In the genomic region with DNA sequence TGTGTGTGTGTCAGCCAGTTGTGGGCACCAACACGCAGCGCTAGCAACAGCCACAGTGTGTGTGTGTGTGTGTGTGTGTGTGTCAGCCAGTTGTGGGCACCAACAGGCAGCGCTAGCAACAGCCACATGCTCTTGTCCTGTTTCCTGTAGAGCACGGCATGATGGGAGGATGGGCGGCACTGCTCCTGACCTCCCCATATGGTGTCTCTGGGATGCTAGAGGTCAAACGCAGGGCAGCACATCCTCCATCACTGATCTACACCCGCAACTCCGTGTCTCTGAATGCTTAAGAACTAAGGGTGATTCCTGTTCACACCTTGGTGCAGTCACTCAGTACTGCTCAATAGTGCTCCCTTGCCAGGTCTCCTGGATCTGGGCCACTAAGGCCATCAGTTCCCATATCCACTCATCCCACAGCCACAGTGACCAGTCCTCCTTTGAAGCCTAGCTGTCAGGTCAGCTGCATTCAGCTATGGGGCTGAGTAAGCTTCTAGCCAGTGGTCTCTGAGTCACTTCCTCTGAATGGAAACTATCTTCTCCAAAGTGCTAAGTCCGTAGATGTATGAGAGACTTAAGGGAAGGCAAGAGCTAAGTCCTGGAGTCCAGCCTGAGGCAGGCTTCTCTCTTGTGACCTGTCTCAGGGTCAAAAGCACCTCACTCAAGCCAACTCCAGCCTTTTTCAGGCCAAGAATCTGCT, we compare ENCODE assay signal across 19 mouse cellular contexts. TPM values are rescaled to one million over a fixed set of nuclear protein-coding genes. Genes with fewer than 3 reads are reported as not detected.
A peak's percentile ranks its signal among the peaks of the same experiment; 100 is the strongest.
DNase-seq lines count a peak whose midpoint lies in the region; ATAC-seq and TF ChIP-seq lines count a peak whose summit lies in the region.
"Had no signal": no experiment of that assay in that cellular context is flagged by ENCODE, and none has a peak within 500 bp of the region (broad histone marks: within the 10 kb centered on the region; RNA-seq: fewer than 3 reads in every experiment).

No protein-coding gene starts in this region.

- H3K4me3 ChIP-seq in lung, postnatal 0 days (ENCODE audit: low read depth, low read length): no peak overlapping the region
- H3K4me3 ChIP-seq: embryonic facial prominence, embryonic 12.5 days; forebrain, embryonic 12.5 days; liver, embryonic 15.5 days; midbrain, embryonic 12.5 days had no signal

- peaks cover 11% of the 10 kb centered on the region for H3K36me3 ChIP-seq in lung, postnatal 0 days (ENCODE audit: insufficient read depth, low read length)

- H3K4me1 ChIP-seq in lung, postnatal 0 days (ENCODE audit: insufficient read depth, low read depth, low read length): no peaks in the 10 kb centered on the region
- H3K4me1 ChIP-seq: embryonic facial prominence, embryonic 12.5 days; forebrain, embryonic 12.5 days; liver, embryonic 15.5 days; midbrain, embryonic 12.5 days had no signal

- H3K4me2 ChIP-seq in lung, postnatal 0 days (replicated peaks; ENCODE audit: low read depth, low read length): no peak overlapping the region
- H3K4me2 ChIP-seq: embryonic facial prominence, embryonic 12.5 days; forebrain, embryonic 12.5 days; liver, embryonic 15.5 days; midbrain, embryonic 12.5 days had no signal

- no peaks in the 10 kb centered on the region for H3K27me3 ChIP-seq in lung, postnatal 0 days (replicated peaks; ENCODE audit: insufficient read depth, low read length)
- H3K27me3 ChIP-seq in Patski: no peaks in the 10 kb centered on the region
- H3K27me3 ChIP-seq: CH12.LX; embryonic facial prominence, embryonic 12.5 days; forebrain, embryonic 12.5 days; liver, embryonic 15.5 days; midbrain, embryonic 12.5 days had no signal

- no peaks in the 10 kb centered on the region for H3K9me3 ChIP-seq in lung, postnatal 0 days (ENCODE audit: low read length)
- H3K9me3 ChIP-seq: embryonic facial prominence, embryonic 12.5 days; forebrain, embryonic 12.5 days; liver, embryonic 15.5 days; midbrain, embryonic 12.5 days had no signal

- POLR2A ChIA-PET in Patski (lab: Charles Lee): no interaction called here

- CTCF ChIA-PET in Patski (lab: Charles Lee): interaction anchor here (0.8 to 1.3 kb wide), 3 partner anchors 8 to 348 kb away, joined by 3 to 4 read pairs (median 3); no protein-coding TSS in a partner anchor

- no peak for TF ChIP-seq EP300 in lung, postnatal 0 days (IDR thresholded peaks at IDR 0.05)

- ATAC-seq in lung, postnatal 0 days: peak; percentile 50
- peak; percentile 68 for ATAC-seq in Patski
- ATAC-seq: hindbrain, postnatal 0 days had no signal

- 57% methylated on average over 7 of the region's 9 CpGs for WGBS in lung, postnatal 0 days

- peak; percentile 47 for DNase-seq in embryo, embryonic 10 days (ENCODE audit: low spot score)
- DNase-seq in embryo, embryonic 9.5 days (ENCODE audit: extremely low spot score): no peak
- DNase-seq in lung, postnatal 0 days (ENCODE audit: low spot score): peak; percentile 28
- no peak for DNase-seq in lung, adult 18-20 months
- peak; percentile 59 for DNase-seq in Patski (ENCODE audit: low read depth, low spot score)
- DNase-seq in naive thymus-derived CD4-positive, alpha-beta T cell, adult 2 months (ENCODE audit: low read depth): peak; percentile 53
- DNase-seq in left cerebral cortex, postnatal 4 days: no peak
- no peak for DNase-seq in testis, postnatal 14 days (ENCODE audit: low spot score)
- DNase-seq: adrenal gland, postnatal 25 days; cerebellum, postnatal 14 days; layer of hippocampus, adult 9-11 months; right cerebral cortex, postnatal 25 days had no signal

- no peak overlapping the region for H3K27ac ChIP-seq in lung, postnatal 0 days (ENCODE audit: low read length)
- H3K27ac ChIP-seq: embryonic facial prominence, embryonic 12.5 days; forebrain, embryonic 12.5 days; hindbrain, postnatal 0 days; liver, embryonic 15.5 days; midbrain, embryonic 12.5 days had no signal

- no peak overlapping the region for H3K9ac ChIP-seq in lung, postnatal 0 days (replicated peaks; ENCODE audit: low read depth)
- H3K9ac ChIP-seq: embryonic facial prominence, embryonic 12.5 days; forebrain, embryonic 12.5 days; liver, embryonic 15.5 days; midbrain, embryonic 12.5 days had no signal

- intact Hi-C loops in left cerebral cortex, postnatal 4 days (cut with DNase I): no loop called here

- in situ Hi-C loops in Patski (cut with MboI; ENCODE audit: low pct_unique_long_range_greater_than_20kb): loop anchor here (25.0 kb wide), 1 partner anchor 635 kb away; no protein-coding TSS in a partner anchor

- no peak for TF ChIP-seq CTCF in lung, postnatal 0 days (IDR thresholded peaks at IDR 0.05)
- no peak for TF ChIP-seq CTCF in Patski (IDR thresholded peaks at IDR 0.05)

RNA-seq across cellular contexts. Expression of gene Gsg1l, which starts 15.2 kb away (rescaled TPM):
- polyA plus RNA-seq in lung, postnatal 0 days (2015; fragmentation: Nextera tagmentation; extraction: Ambion mirVana): 0.66 and 0.68 TPM in 2 replicates
- not detected for polyA plus RNA-seq in Patski (2021)
- 10 to 100 TPM; 16.4 to 19.2 TPM for total RNA-seq in left cerebral cortex, postnatal 4 days (2021)
- total RNA-seq: CH12.LX had no signal
- polyA plus RNA-seq: thymus, postnatal 0 days had no signal

Comparison
In these comparisons a context has a peak if more than half of its experiments do, and no peak if none do; other contexts are left out.
1. DNase-seq: peak in embryo, embryonic 10 days (single experiment), lung, postnatal 0 days (single experiment), Patski (single experiment) and naive thymus-derived CD4-positive, alpha-beta T cell, adult 2 months (single experiment); none in embryo, embryonic 9.5 days (single experiment), lung, adult 18-20 months (0 of 2), left cerebral cortex, postnatal 4 days (single experiment) and testis, postnatal 14 days (single experiment).